Mouse (Mus musculus): ENCODE data around the gene Scarf2. TPM values are rescaled to one million over a fixed set of nuclear protein-coding genes. Genes with fewer than 3 reads are reported as not detected.

Scarf2 gene
- total RNA-seq, 2 experiments from 2014 or later, result 3.6 to 4.5 TPM

- intact Hi-C loops (cut with DNase I), result no loop called here
- DNase-seq, result peak; percentile 46 to 74
These were observed 1.5 kb downstream of the Scarf2 start for GRCm38 (mm10) chr16:17798321-17799180.

- DNase-seq, result no peak
- intact Hi-C loops (cut with DNase I), result no loop called here
These were observed 2.5 kb downstream of the Scarf2 start for GRCm38 (mm10) chr16:17799584-17799983.

GRCm38 (mm10) chr16:17801777-17802455 lies 4.8 kb downstream of the Scarf2 start:
- intact Hi-C loops (cut with DNase I), result no loop called here

GRCm38 (mm10) chr16:17802456-17802838 lies 5.4 kb downstream of the Scarf2 start:
- intact Hi-C loops (cut with DNase I), result no loop called here
- DNase-seq, result no peak

More at GRCm38 (mm10) chr16:17801777-17802455, 4.8 kb downstream of the Scarf2 start:
- DNase-seq, result no peak

GRCm38 (mm10) chr16:17802839-17803674 lies 6.0 kb downstream of the Scarf2 start:
- intact Hi-C loops (cut with DNase I), result no loop called here
- DNase-seq, result no peak

GRCm38 (mm10) chr16:17803675-17804448 lies 6.8 kb downstream of the Scarf2 start:
- intact Hi-C loops (cut with DNase I), result no loop called here
- no peak for DNase-seq

GRCm38 (mm10) chr16:17804449-17804912 lies 7.4 kb downstream of the Scarf2 start:
- intact Hi-C loops (cut with DNase I), result no loop called here
- DNase-seq, result no peak

- intact Hi-C loops (cut with DNase I), result no loop called here
These were observed 7.9 kb downstream of the Scarf2 start for GRCm38 (mm10) chr16:17804982-17805381.

GRCm38 (mm10) chr16:17806581-17807191 lies 9.6 kb downstream of the Scarf2 start:
- intact Hi-C loops (cut with DNase I), result no loop called here
- DNase-seq, result no peak

More at GRCm38 (mm10) chr16:17804982-17805381, 7.9 kb downstream of the Scarf2 start:
- DNase-seq, result no peak

GRCm38 (mm10) chr16:17807192-17808009 lies 10.3 kb downstream of the Scarf2 start:
- intact Hi-C loops (cut with DNase I), result no loop called here
- DNase-seq, result peak; percentile 83

- DNase-seq, result no peak
- intact Hi-C loops (cut with DNase I), result no loop called here
These were observed 12.0 kb downstream of the Scarf2 start for GRCm38 (mm10) chr16:17809125-17809524.

GRCm38 (mm10) chr16:17809711-17810110 lies 12.6 kb downstream of the Scarf2 start:
- intact Hi-C loops (cut with DNase I), result no loop called here
- DNase-seq, result peak; percentile 62 to 80

GRCm38 (mm10) chr16:17812120-17812519 lies 15.0 kb downstream of the Scarf2 start:
- no peak for DNase-seq
- intact Hi-C loops (cut with DNase I), result loop anchor here (2.0 kb wide), 1 partner anchor 67 kb away; no protein-coding TSS in a partner anchor

- no peak for DNase-seq
These were observed 16.1 kb downstream of the Scarf2 start for GRCm38 (mm10) chr16:17813173-17813572.

GRCm38 (mm10) chr16:17815411-17816402 lies 18.6 kb downstream of the Scarf2 start:
- intact Hi-C loops (cut with DNase I), result no loop called here
- peak; percentile 44 to 67 for DNase-seq

More at GRCm38 (mm10) chr16:17813173-17813572, 16.1 kb downstream of the Scarf2 start:
- intact Hi-C loops (cut with DNase I), result loop anchor here (2.0 kb wide), 1 partner anchor 68 kb away; no protein-coding TSS in a partner anchor

GRCm38 (mm10) chr16:17816528-17816927 lies 19.4 kb downstream of the Scarf2 start:
- intact Hi-C loops (cut with DNase I), result no loop called here
- no peak for DNase-seq

- DNase-seq, result no peak
- intact Hi-C loops (cut with DNase I), result no loop called here
These were observed 29.4 kb downstream of the Scarf2 start for GRCm38 (mm10) chr16:17826500-17826899.
